Mouse (Mus musculus): ENCODE results near the gene Zscan29.

GRCm38 (mm10) chr2:121128865-121129620 lies 41.9 kb downstream of the Zscan29 start:
- TF ChIP-seq POLR2A (IDR thresholded peaks at IDR 0.05; ENCODE audit: control insufficient read depth, low read depth, low read length) (no peak), CTCF (IDR thresholded peaks at IDR 0.05; ENCODE audit: control insufficient read depth, insufficient read depth, insufficient replicate concordance, low read depth, low read length) (no peak)

Data from testis, adult 2 months (tissue).